Comparison of ENCODE assay signal across 10 mouse cellular contexts in genomic region chr5:135103999-135104660, GRCm38 (mm10). TPM values are rescaled to one million over a fixed set of nuclear protein-coding genes. Genes with fewer than 3 reads are reported as not detected.
DNase-seq lines count a peak whose midpoint lies in the region; ATAC-seq and TF ChIP-seq lines count a peak whose summit lies in the region.
"Had no signal": no experiment of that assay in that cellular context is flagged by ENCODE, and none has a peak within 500 bp of the region (broad histone marks: within the 10 kb centered on the region; RNA-seq: fewer than 3 reads in every experiment).

No protein-coding gene starts in this region.

- ATAC-seq in liver, postnatal 0 days = no peak
- ATAC-seq: midbrain, embryonic 15.5 days had no signal

- no peak overlapping the region for H3K27ac ChIP-seq in liver, postnatal 0 days (ENCODE audit: low read depth)
- H3K27ac ChIP-seq: midbrain, embryonic 15.5 days had no signal

- H3K4me2 ChIP-seq in liver, postnatal 0 days (ENCODE audit: low read depth, low read length) = no peak overlapping the region
- H3K4me2 ChIP-seq: midbrain, embryonic 15.5 days had no signal

- H3K4me1 ChIP-seq in liver, postnatal 0 days (ENCODE audit: insufficient read depth) = peaks cover 3% of the 10 kb centered on the region

- H3K9ac ChIP-seq in liver, postnatal 0 days (replicated peaks) = no peak overlapping the region
- H3K9ac ChIP-seq: midbrain, embryonic 15.5 days had no signal

- peak; percentile 42 for DNase-seq in adrenal gland, postnatal 14 days
- DNase-seq in adrenal gland, postnatal 4 days (ENCODE audit: low spot score in 2 of 2) = no peak
- no peak for DNase-seq in liver, postnatal 0 days
- no peak for DNase-seq in liver
- peak; percentile 47 for DNase-seq in T-cell, adult 2 months (ENCODE audit: low spot score)
- peak; percentile 11 for DNase-seq in lung, postnatal 14 days
- no peak for DNase-seq in urinary bladder, postnatal 14 days (ENCODE audit: low spot score)
- no peak for DNase-seq in gastrocnemius, postnatal 14 days

- 56% methylated on average over 11 of the region's 11 CpGs for WGBS in liver, postnatal 0 days (ENCODE audit: insufficient replicate concordance)

- no peaks in the 10 kb centered on the region for H3K36me3 ChIP-seq in liver, postnatal 0 days (replicated peaks; ENCODE audit: insufficient read depth, low read length)
- H3K36me3 ChIP-seq: midbrain, embryonic 15.5 days had no signal

- no peak for TF ChIP-seq EP300 in liver, postnatal 0 days (IDR thresholded peaks at IDR 0.05; ENCODE audit: low read depth)

- intact Hi-C loops in gastrocnemius, postnatal 14 days (cut with DNase I; ENCODE audit: low total_unique reads) = no loop called here

- TF ChIP-seq CTCF in liver, postnatal 0 days (IDR thresholded peaks at IDR 0.05; ENCODE audit: low read depth) = peak; percentile 65

- H3K4me3 ChIP-seq in liver, postnatal 0 days (ENCODE audit: low read depth, low read length) = no peak overlapping the region
- H3K4me3 ChIP-seq: midbrain, embryonic 15.5 days had no signal

- no peaks in the 10 kb centered on the region for H3K9me3 ChIP-seq in liver, postnatal 0 days (ENCODE audit: low read length)
- H3K9me3 ChIP-seq: midbrain, embryonic 15.5 days had no signal

- peaks cover 28% of the 10 kb centered on the region for H3K27me3 ChIP-seq in liver, postnatal 0 days (ENCODE audit: insufficient read depth, low read length)

RNA-seq across cellular contexts. Expression of gene Mlxipl, which starts 14.4 kb away (rescaled TPM):
- total RNA-seq in adrenal gland, postnatal 14 days (2021) = 80.7 and 81.6 TPM in 2 replicates
- total RNA-seq in adrenal gland, postnatal 4 days (2021) = 10 to 100 TPM; 37.8 to 38.7 TPM
- polyA plus RNA-seq in liver, postnatal 0 days (2015; fragmentation: Nextera tagmentation; extraction: Ambion mirVana) = 18.2 and 19.5 TPM in 2 replicates
- 10 to 100 TPM; 37.5 to 40.6 TPM for total RNA-seq in gastrocnemius, postnatal 14 days (2021)
- polyA plus RNA-seq: C2C12 had no signal

RNA-seq across cellular contexts. Expression of gene Vps37d, which starts 26.1 kb away (rescaled TPM):
- 2.2 and 3.5 TPM in 2 replicates for total RNA-seq in adrenal gland, postnatal 14 days (2021)
- total RNA-seq in adrenal gland, postnatal 4 days (2021) = 10 to 100 TPM; 10.1 to 12.3 TPM
- polyA plus RNA-seq in liver, postnatal 0 days (2015; fragmentation: Nextera tagmentation; extraction: Ambion mirVana) = 0.53 and 0.80 TPM in 2 replicates
- total RNA-seq in gastrocnemius, postnatal 14 days (2021) = 1 to 10 TPM in 1 of 2 experiments, under 1 TPM in 1; 0.84 to 1.7 TPM

RNA-seq across cellular contexts. Expression of gene Bud23, which starts 39.4 kb away (rescaled TPM):
- total RNA-seq in adrenal gland, postnatal 14 days (2021) = 45.6 and 51.3 TPM in 2 replicates
- 10 to 100 TPM; 49.7 to 50.1 TPM for total RNA-seq in adrenal gland, postnatal 4 days (2021)
- 38.3 TPM in 2 replicates for polyA plus RNA-seq in liver, postnatal 0 days (2015; fragmentation: Nextera tagmentation; extraction: Ambion mirVana)
- 10 to 100 TPM; 24.7 to 33.0 TPM for total RNA-seq in gastrocnemius, postnatal 14 days (2021)

RNA-seq across cellular contexts. Expression of gene Dnajc30, which starts 40.1 kb away (rescaled TPM):
- 24.5 and 26.2 TPM in 2 replicates for total RNA-seq in adrenal gland, postnatal 14 days (2021)
- 10 to 100 TPM; 27.9 to 28.8 TPM for total RNA-seq in adrenal gland, postnatal 4 days (2021)
- polyA plus RNA-seq in liver, postnatal 0 days (2015; fragmentation: Nextera tagmentation; extraction: Ambion mirVana) = 28.7 and 33.3 TPM in 2 replicates
- 10 to 100 TPM; 24.0 to 25.8 TPM for total RNA-seq in gastrocnemius, postnatal 14 days (2021)

RNA-seq across cellular contexts. Expression of gene Tbl2, which starts 45.3 kb away (rescaled TPM):
- total RNA-seq in adrenal gland, postnatal 14 days (2021) = 26.5 and 26.6 TPM in 2 replicates
- total RNA-seq in adrenal gland, postnatal 4 days (2021) = 10 to 100 TPM; 22.3 to 26.7 TPM
- 10.4 and 12.3 TPM in 2 replicates for polyA plus RNA-seq in liver, postnatal 0 days (2015; fragmentation: Nextera tagmentation; extraction: Ambion mirVana)
- total RNA-seq in gastrocnemius, postnatal 14 days (2021) = 10 to 100 TPM; 11.9 to 13.3 TPM

Comparison
In these comparisons a context has a peak if more than half of its experiments do, and no peak if none do; other contexts are left out.
1. DNase-seq: peak in adrenal gland, postnatal 14 days (single experiment), T-cell, adult 2 months (single experiment) and lung, postnatal 14 days (single experiment); none in adrenal gland, postnatal 4 days (0 of 2), liver, postnatal 0 days (single experiment), liver (single experiment), urinary bladder, postnatal 14 days (single experiment) and gastrocnemius, postnatal 14 days (single experiment).